Mouse (Mus musculus): Measurements from ENCODE around the gene Fat4.
A peak's percentile ranks its signal among the peaks of the same experiment; 100 is the strongest.

The Fat4 gene

DNA sequence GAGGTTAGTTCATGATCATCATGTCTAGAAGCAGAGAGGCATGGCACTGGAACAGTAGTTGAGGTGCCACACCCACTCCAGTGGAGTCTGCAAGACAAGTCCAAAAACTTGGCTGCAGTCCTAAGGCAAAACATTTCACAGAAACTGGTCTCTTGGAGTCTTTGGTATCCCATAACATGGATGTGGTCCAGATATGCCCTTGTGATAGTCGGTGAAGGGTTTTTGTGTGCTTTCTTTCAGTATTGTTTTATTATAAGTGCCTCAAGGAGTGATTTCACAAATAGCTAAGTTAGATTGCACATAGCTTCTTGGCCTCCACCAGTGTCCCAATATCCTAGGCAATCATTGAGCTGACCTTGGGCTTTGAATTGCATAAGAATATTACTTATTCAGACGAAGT, 15.4 kb upstream of the Fat4 start:
- Histone ChIP-seq H3K27me3 (ENCODE audit: insufficient read depth, low read length) (no peaks in the 10 kb centered on the region), H3K4me1 (replicated peaks; ENCODE audit: low read depth, low read length) (no peaks in the 10 kb centered on the region), H3K4me3 (replicated peaks; ENCODE audit: low read length) (no peak overlapping the region), H3K36me3 (ENCODE audit: insufficient read depth, low read length) (no peaks in the 10 kb centered on the region), H3K9me3 (ENCODE audit: low read length) (no peaks in the 10 kb centered on the region)
- TF ChIP-seq POU5F1 (IDR thresholded peaks at IDR 0.05; ENCODE audit: borderline replicate concordance, low read length) (no peak), CTCF (conservative IDR thresholded peaks at IDR 0.05; ENCODE audit: low read length) (no peak), NANOG (IDR thresholded peaks at IDR 0.05; ENCODE audit: borderline replicate concordance, low read length) (no peak)

DNA sequence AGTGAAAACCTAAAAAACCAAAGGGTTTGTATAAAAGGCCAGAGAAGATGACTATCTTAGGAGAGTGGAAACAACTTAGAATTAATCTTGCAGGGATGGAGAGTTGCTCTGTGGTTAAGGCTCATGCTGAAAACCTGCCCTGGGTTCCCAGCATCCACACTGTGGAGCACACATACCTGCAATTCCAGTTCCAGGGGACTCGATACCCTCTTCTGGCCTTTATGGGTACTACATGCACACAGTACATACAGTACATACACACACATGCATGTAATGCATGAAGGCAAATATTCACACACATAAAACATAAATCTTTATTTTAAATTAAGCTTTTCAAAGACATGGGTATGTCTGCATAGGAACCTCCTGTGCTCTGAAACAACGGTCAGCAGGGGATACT, 10.9 kb upstream of the Fat4 start:
- H3K27me3 ChIP-seq (ENCODE audit: insufficient read depth, low read length), result no peaks in the 10 kb centered on the region
- H3K4me1 ChIP-seq (replicated peaks; ENCODE audit: low read depth, low read length), result no peaks in the 10 kb centered on the region
- no peaks in the 10 kb centered on the region for H3K36me3 ChIP-seq (ENCODE audit: insufficient read depth, low read length)
- no peak overlapping the region for H3K4me3 ChIP-seq (replicated peaks; ENCODE audit: low read length)
- H3K9me3 ChIP-seq (ENCODE audit: low read length), result no peaks in the 10 kb centered on the region
- TF ChIP-seq NANOG (IDR thresholded peaks at IDR 0.05; ENCODE audit: borderline replicate concordance, low read length), result no peak
- TF ChIP-seq CTCF (conservative IDR thresholded peaks at IDR 0.05; ENCODE audit: low read length), result peak; percentile 59

DNA sequence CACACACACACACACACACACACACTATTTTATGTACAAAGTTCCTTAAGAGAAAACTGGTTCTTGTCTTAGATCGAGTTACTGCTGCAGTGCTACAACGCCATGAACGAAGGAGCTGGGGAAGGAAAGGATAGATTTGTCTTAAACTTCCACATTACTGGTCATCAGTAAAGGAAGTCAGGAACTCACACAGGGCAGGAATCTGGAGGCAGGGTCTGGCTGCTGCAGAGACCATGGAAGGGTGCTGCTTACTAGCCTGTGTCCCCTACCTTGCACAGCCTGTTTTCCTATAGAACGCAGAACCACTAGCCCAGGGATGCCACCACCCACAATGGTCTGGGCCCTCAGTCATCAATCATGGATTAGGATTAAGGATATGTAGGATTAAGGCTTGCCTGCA, 10.0 kb upstream of the Fat4 start:
- TF ChIP-seq POU5F1 (IDR thresholded peaks at IDR 0.05; ENCODE audit: borderline replicate concordance, low read length), result no peak
- no peak for TF ChIP-seq NANOG (IDR thresholded peaks at IDR 0.05; ENCODE audit: borderline replicate concordance, low read length)
- no peak for TF ChIP-seq CTCF (conservative IDR thresholded peaks at IDR 0.05; ENCODE audit: low read length)
- no peaks in the 10 kb centered on the region for H3K4me1 ChIP-seq (replicated peaks; ENCODE audit: low read depth, low read length)
- no peaks in the 10 kb centered on the region for H3K27me3 ChIP-seq (ENCODE audit: insufficient read depth, low read length)
- no peaks in the 10 kb centered on the region for H3K36me3 ChIP-seq (ENCODE audit: insufficient read depth, low read length)
- no peak overlapping the region for H3K4me3 ChIP-seq (replicated peaks; ENCODE audit: low read length)
- no peaks in the 10 kb centered on the region for H3K9me3 ChIP-seq (ENCODE audit: low read length)

DNA sequence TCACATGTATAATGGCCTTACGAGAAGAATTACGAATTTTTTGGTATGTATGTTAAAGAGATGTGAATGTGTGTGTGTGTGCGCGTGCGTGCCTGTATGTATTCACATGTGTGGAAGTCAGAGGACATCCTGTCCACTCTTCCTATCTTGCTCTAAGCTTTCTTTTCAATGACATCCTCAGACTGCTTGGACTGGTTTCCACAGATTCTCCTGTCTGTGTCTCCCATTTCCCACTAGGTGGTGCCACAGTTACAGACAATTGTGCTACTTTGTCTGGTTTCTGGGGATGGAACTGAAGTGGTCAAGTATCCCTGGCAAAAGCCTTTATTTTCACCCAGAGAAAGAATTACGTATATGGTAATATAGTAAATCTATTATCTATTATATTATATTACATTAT, 4.0 kb upstream of the Fat4 start:
- Histone ChIP-seq H3K36me3 (ENCODE audit: insufficient read depth, low read length) (no peaks in the 10 kb centered on the region), H3K27me3 (ENCODE audit: insufficient read depth, low read length) (peaks cover 40% of the 10 kb centered on the region), H3K4me1 (replicated peaks; ENCODE audit: low read depth, low read length) (peaks cover 25% of the 10 kb centered on the region), H3K9me3 (ENCODE audit: low read length) (no peaks in the 10 kb centered on the region), H3K4me3 (replicated peaks; ENCODE audit: low read length) (no peak overlapping the region)
- TF ChIP-seq CTCF (conservative IDR thresholded peaks at IDR 0.05; ENCODE audit: low read length) (peak; percentile 43), POU5F1 (IDR thresholded peaks at IDR 0.05; ENCODE audit: borderline replicate concordance, low read length) (no peak)

DNA sequence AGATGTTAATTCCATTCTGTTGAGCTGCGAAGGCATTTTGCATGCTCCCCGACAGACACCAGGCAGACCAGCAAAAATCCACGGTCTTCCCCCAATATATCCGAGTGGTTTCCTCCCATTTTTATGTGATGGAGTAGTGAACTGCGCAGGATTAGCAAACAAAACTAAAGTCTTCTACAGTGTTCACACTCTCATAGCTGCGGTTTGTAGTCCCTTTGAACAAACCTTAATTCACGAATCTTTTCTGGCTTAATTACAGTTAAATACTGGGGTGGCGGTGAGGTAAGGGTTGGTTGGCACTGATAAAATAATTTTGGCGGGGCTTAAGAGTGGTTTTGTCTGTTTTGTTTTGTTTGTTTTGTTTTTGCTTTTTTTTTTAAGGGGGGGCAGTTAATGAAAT, 3.1 kb upstream of the Fat4 start:
- Histone ChIP-seq H3K27me3 (ENCODE audit: insufficient read depth, low read length) (peaks cover 49% of the 10 kb centered on the region), H3K4me1 (replicated peaks; ENCODE audit: low read depth, low read length) (peaks cover 30% of the 10 kb centered on the region)
- TF ChIP-seq NANOG (IDR thresholded peaks at IDR 0.05; ENCODE audit: borderline replicate concordance, low read length) (no peak), POU5F1 (IDR thresholded peaks at IDR 0.05; ENCODE audit: borderline replicate concordance, low read length) (no peak), CTCF (conservative IDR thresholded peaks at IDR 0.05; ENCODE audit: low read length) (no peak)

DNA sequence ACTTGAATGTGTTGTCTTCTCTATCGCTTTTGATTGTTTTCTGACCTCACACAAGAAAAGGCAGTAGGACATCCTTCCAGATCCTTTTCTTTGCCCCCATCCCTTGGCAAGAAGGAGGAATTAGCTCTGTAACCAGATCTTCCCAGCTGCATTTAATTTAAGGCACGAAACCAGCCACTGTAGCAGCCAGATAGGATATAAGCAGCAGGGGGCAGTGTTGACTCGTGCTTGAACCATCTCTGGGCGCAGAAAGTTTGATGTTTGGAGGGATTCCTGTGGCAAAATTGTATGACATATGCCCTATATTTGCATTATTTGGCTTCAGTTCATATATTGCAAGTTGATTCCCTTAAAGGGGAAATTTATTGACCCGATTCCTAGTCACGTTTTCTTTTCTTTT, 2.5 kb upstream of the Fat4 start:
- Histone ChIP-seq H3K36me3 (ENCODE audit: insufficient read depth, low read length) (no peaks in the 10 kb centered on the region), H3K27me3 (ENCODE audit: insufficient read depth, low read length) (peaks cover 55% of the 10 kb centered on the region), H3K9me3 (ENCODE audit: low read length) (no peaks in the 10 kb centered on the region), H3K4me3 (replicated peaks; ENCODE audit: low read length) (no peak overlapping the region), H3K4me1 (replicated peaks; ENCODE audit: low read depth, low read length) (peaks cover 30% of the 10 kb centered on the region)
- no peak for TF ChIP-seq NANOG (IDR thresholded peaks at IDR 0.05; ENCODE audit: borderline replicate concordance, low read length)
- peak; percentile 58 for TF ChIP-seq CTCF (conservative IDR thresholded peaks at IDR 0.05; ENCODE audit: low read length)

More for the DNA sequence above, 3.1 kb upstream of the Fat4 start:
- Histone ChIP-seq H3K4me3 (replicated peaks; ENCODE audit: low read length) (no peak overlapping the region), H3K9me3 (ENCODE audit: low read length) (no peaks in the 10 kb centered on the region), H3K36me3 (ENCODE audit: insufficient read depth, low read length) (no peaks in the 10 kb centered on the region)

DNA sequence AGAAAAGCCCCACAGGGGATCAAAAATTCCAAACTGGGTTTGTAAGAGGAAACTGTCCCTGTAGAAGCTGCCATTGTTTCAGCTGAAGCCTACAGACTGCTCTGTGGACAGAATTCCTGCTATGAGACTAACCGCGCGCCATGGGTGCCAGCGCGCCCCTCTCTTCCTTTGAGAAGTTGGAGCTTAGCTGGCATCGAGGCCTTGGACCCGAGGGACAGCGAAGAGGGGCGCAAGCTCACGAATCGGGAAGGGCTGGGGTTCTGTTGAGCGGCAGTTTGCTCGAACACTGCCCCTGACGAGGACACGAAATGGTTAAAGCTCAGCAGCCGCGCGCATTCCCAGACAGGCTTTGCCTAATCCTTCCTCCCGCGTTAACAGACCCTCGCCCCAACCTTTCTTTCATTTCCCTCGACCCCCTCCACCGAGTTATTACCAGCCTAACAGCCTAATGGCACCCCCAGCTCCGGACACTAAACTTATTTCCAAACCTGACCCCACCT, 1.8 kb upstream of the Fat4 start:
- TF ChIP-seq NANOG (IDR thresholded peaks at IDR 0.05; ENCODE audit: borderline replicate concordance, low read length) (no peak), CTCF (conservative IDR thresholded peaks at IDR 0.05; ENCODE audit: low read length) (no peak), POU5F1 (IDR thresholded peaks at IDR 0.05; ENCODE audit: borderline replicate concordance, low read length) (no peak)
- peaks cover 62% of the 10 kb centered on the region for H3K27me3 ChIP-seq (ENCODE audit: insufficient read depth, low read length)
- no peaks in the 10 kb centered on the region for H3K9me3 ChIP-seq (ENCODE audit: low read length)
- H3K4me1 ChIP-seq (replicated peaks; ENCODE audit: low read depth, low read length), result peaks cover 30% of the 10 kb centered on the region
- no peaks in the 10 kb centered on the region for H3K36me3 ChIP-seq (ENCODE audit: insufficient read depth, low read length)
- H3K4me3 ChIP-seq (replicated peaks; ENCODE audit: low read length), result peak overlapping the region; percentile 83

DNA sequence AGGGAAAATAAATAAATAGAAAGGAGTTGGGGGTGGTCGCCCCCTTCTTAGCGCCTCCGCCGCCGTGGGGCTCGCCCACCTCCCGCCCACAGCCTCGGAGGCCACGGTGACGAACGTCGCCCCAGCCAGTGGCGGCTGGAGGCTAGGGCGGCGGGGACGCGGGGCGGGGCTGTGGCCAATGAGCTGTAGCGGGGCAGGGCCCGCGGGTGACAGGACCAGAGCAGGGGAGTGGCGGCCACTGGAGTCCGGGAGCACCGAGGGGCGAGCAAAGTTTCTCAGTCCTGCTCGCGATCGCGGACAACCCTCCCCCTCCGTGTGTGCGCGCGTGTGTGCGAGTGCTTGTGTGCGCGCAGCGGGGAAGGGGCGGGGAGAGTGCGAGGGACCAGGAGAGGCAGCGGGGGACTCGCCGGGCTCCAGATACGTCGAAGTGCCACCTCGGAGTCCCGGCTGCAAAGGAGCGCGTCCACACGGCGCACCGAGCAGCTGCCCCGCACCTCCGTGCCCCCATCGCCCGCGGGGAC, 1.2 kb upstream of the Fat4 start:
- Histone ChIP-seq H3K4me1 (replicated peaks; ENCODE audit: low read depth, low read length) (peaks cover 30% of the 10 kb centered on the region), H3K36me3 (ENCODE audit: insufficient read depth, low read length) (no peaks in the 10 kb centered on the region), H3K4me3 (replicated peaks; ENCODE audit: low read length) (peak overlapping the region; percentile 83), H3K27me3 (ENCODE audit: insufficient read depth, low read length) (peaks cover 64% of the 10 kb centered on the region), H3K9me3 (ENCODE audit: low read length) (no peaks in the 10 kb centered on the region)
- TF ChIP-seq POU5F1 (IDR thresholded peaks at IDR 0.05; ENCODE audit: borderline replicate concordance, low read length), result no peak
- TF ChIP-seq NANOG (IDR thresholded peaks at IDR 0.05; ENCODE audit: borderline replicate concordance, low read length), result no peak

DNA sequence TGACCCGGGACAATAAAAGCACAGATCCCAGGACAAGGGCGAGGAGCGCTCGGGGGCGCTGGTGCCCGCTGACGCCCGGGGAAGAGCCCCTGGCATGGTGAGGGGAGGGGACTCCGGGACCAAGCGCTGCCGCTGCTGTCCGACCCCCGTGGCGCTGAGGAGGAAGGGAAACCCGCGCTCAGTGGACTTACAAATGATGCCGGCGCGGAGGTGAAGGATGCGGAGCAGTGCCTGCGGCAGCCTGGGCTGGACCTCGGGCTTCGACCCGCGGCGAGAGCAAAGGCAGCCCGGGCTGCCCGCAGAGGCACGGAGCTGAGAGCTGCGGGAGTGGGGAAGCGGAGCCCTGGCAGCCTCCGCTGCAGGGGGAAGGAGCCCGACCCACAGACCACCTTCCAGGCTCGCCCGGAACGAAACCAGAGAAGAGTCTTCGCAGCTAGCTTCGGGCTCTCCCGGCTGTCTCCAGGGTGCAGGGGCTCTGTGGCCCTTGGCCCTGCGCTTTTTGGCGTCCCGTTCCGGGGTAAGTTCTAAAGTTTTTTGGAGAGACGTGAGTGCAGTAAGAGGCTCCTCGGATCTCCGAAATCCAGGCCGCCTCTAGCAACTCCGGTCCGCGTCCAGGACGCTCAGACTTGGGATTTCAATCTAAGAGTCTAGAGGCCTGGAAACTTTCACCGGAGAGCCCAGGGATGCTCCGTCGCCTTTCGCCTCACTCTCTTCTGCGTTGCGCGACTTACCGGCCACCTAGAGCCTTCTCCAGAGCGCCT, 499 bp upstream of the Fat4 start:
- no peak for TF ChIP-seq NANOG (IDR thresholded peaks at IDR 0.05; ENCODE audit: borderline replicate concordance, low read length)
- TF ChIP-seq CTCF (conservative IDR thresholded peaks at IDR 0.05; ENCODE audit: low read length), result no peak
- no peak for TF ChIP-seq POU5F1 (IDR thresholded peaks at IDR 0.05; ENCODE audit: borderline replicate concordance, low read length)
- Histone ChIP-seq H3K4me3 (replicated peaks; ENCODE audit: low read length) (peak overlapping the region; percentile 83), H3K9me3 (ENCODE audit: low read length) (no peaks in the 10 kb centered on the region), H3K36me3 (ENCODE audit: insufficient read depth, low read length) (no peaks in the 10 kb centered on the region), H3K4me1 (replicated peaks; ENCODE audit: low read depth, low read length) (peaks cover 30% of the 10 kb centered on the region), H3K27me3 (ENCODE audit: insufficient read depth, low read length) (peaks cover 64% of the 10 kb centered on the region)

Measured in E14TG2a.4 (cell line).